Mouse (Mus musculus) embryonic facial prominence, embryonic 13.5 days (tissue): ENCODE results near the gene Npvf. TPM values are rescaled to one million over a fixed set of nuclear protein-coding genes. Genes with fewer than 3 reads are reported as not detected.
A peak's percentile ranks its signal among the peaks of the same experiment; 100 is the strongest.

Source experiments
- ATAC-seq: fragments of 200-750 bp; cut with Nextera tagmentation; 2 replicates; pipeline ENCODE4 v1.8.0; 2017; ENCODE audit warnings: low read depth; ENCODE audit not compliant: insufficient number of reproducible peaks, insufficient read depth, low FRiP score, low TSS enrichment
- H3K27ac ChIP-seq: fragments of 300-500 bp; sonication (generic); 2 replicates; pipeline ENCODE4 v1.5.1; 2015; ENCODE audit warnings: moderate library complexity, mild to moderate bottlenecking, inconsistent platforms
- H3K27me3 ChIP-seq: fragments of 300-500 bp; sonication (generic); 2 replicates; pipeline ENCODE4 v1.6.1; 2015; ENCODE audit warnings: mild to moderate bottlenecking, inconsistent platforms
- H3K36me3 ChIP-seq: fragments of 300-500 bp; sonication (generic); 2 replicates; pipeline ENCODE4 v1.6.1; 2015; ENCODE audit warnings: mild to moderate bottlenecking, inconsistent platforms
- H3K4me1 ChIP-seq: fragments of 300-500 bp; sonication (generic); 2 replicates; pipeline ENCODE4 v1.6.1; 2015; ENCODE audit warnings: inconsistent platforms
- H3K4me2 ChIP-seq: fragments of 300-500 bp; sonication (generic); 2 replicates; pipeline ENCODE4 v1.6.1; 2015; ENCODE audit warnings: moderate library complexity, mild to moderate bottlenecking, inconsistent platforms
- H3K4me3 ChIP-seq: fragments of 300-500 bp; sonication (generic); 2 replicates; pipeline ENCODE4 v1.5.1; 2015; ENCODE audit warnings: mild to moderate bottlenecking, inconsistent platforms
- H3K9ac ChIP-seq: fragments of 300-500 bp; sonication (generic); 2 replicates; pipeline ENCODE4 v1.6.1; 2015; ENCODE audit warnings: mild to moderate bottlenecking, inconsistent platforms
- H3K9me3 ChIP-seq: fragments of 300-500 bp; sonication (generic); 2 replicates; pipeline ENCODE4 v1.6.1; 2016; ENCODE audit warnings: inconsistent platforms
- WGBS: fragments of 180-500 bp; shearing (Covaris S2); methylation state at CpG from one replicate; pipeline ENCODE4 v1.1.7; 2015; ENCODE audit warnings: mixed read lengths; 5-methylcytosine and 5-hydroxymethylcytosine counted together
- polyA plus RNA-seq: library from polyadenylated mRNA; unstranded; fragments of >200 nt; fragmentation: Nextera tagmentation; extraction: Ambion mirVana; gene quantifications from 2 replicates; pipeline ENCODE4 v1.2.1, GENCODE M21; 2015

Gene Npvf
- not detected in 2 replicates for polyA plus RNA-seq

DNA sequence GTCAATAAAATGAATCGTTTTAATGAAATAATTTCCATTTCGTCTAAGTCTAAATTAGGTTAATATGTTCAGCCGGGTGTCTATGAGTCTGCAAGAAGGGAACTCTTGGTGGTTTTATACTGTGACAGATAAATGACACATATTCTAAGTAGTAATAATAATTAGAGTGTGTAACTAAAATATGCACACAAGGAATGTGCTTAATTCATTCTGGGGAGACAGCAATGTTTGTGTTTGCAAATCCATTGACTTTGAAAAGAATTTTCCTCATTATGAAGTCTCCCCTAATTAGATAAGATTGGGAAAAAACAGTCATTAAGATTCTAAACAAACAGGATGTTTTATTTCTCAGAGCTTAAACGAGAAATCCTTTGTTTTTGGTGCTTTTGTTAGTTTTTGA lies at the start of gene Npvf:
Gene Npvf (minus strand): TSS at position 84 of the 400 bp plus-strand sequence.
- WGBS: 57% methylated on average over 4 of the region's 4 CpGs
- no peak within 1 kb of the TSS for H3K27ac ChIP-seq
- H3K4me1 ChIP-seq: peaks cover 7% of the 10 kb centered on the region
- H3K4me3 ChIP-seq: no peak within 1 kb of the TSS
- no peaks in the 10 kb centered on the region for H3K27me3 ChIP-seq
- H3K36me3 ChIP-seq: no peaks in the 10 kb centered on the region
- ATAC-seq: no peak
- no peak within 1 kb of the TSS for H3K9ac ChIP-seq
- H3K9me3 ChIP-seq: no peaks in the 10 kb centered on the region
- no peak within 1 kb of the TSS for H3K4me2 ChIP-seq

DNA sequence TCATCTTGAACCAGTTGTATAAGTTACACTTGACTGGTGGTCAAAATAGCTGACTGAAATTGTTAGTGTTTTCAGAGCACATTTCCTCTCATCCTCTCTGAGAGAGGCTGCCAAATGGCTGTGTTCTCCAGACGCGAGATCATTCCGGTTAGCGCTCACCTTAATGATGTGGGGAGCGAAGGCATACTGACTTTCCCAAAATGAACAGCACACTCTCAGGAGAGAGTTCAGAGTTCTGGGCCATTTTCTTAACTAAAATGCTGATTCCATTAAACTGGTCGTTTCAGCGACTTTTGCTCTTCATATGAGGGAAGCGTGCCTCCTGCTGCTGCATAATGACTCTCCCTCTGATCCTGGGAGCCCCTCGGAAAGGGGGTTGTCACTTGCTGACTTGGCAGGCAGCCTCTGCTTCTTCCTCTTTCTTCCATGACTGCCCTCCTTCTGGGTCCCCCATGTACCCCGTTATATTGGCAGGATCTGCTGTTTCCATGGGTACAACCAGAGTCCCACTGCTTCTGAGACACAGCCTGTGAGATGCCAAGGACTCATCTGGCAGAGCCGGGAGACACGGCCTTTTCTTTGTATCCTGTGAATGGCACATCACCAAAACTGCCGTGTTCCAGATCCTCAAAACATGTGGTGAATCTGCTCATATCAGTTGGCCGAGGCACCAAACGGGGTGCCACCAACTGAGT lies 35.0 kb upstream of the Npvf start:
- no peak overlapping the region for H3K4me2 ChIP-seq
- H3K27me3 ChIP-seq: no peaks in the 10 kb centered on the region
- no peak overlapping the region for H3K9ac ChIP-seq
- peak overlapping the region; percentile 40; the same call in 1 of the 2 replicates for H3K27ac ChIP-seq
- H3K9me3 ChIP-seq: no peaks in the 10 kb centered on the region
- no peaks in the 10 kb centered on the region for H3K36me3 ChIP-seq
- no peak for ATAC-seq
- H3K4me1 ChIP-seq: peaks cover 24% of the 10 kb centered on the region
- WGBS: 63% methylated on average over 15 of the region's 15 CpGs
- H3K4me3 ChIP-seq: no peak overlapping the region

DNA sequence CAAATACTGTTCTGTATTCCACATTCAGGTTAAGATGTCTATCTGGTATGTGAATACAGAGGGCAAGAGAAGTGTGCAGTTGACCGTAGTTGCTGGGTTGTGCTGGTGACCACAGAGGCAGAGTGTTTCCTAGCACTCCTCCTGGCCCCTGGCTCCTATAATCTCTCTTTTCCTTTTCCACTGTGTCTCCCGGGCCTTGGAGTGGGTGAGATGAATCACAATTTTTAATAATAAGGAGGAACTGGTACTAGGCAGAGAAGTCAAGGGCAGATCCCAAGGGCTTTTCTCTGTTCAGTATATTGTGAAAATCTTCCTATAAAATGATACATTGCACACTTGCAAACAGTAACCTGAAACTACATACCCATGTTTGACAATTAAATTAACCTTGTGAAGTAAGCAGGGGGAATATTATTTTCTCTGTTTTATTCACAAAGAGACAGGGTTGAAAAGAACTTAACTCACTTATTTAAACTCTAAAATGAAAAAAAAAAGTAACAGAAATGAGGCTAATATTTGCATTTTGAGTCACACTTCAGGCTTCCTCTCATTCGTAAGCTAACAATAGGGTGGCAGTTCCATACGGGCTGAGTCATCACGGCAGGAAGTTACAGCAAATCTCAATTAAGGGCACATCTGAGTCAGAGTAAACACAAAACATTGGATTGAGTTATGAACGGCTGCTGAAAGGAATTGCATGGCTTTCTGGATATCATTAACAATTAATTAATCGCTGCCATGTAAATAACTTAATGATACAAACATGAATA lies 30.6 kb upstream of the Npvf start:
- Histone ChIP-seq H3K9ac (no peak overlapping the region), H3K4me3 (no peak overlapping the region), H3K4me2 (no peak overlapping the region), H3K4me1 (peaks cover 29% of the 10 kb centered on the region), H3K9me3 (no peaks in the 10 kb centered on the region), H3K27ac (no peak overlapping the region; the same call in 1 of the 2 replicates), H3K36me3 (no peaks in the 10 kb centered on the region), H3K27me3 (peaks cover 14% of the 10 kb centered on the region)
- 42% methylated on average over 7 of the region's 7 CpGs for WGBS
- no peak for ATAC-seq

DNA sequence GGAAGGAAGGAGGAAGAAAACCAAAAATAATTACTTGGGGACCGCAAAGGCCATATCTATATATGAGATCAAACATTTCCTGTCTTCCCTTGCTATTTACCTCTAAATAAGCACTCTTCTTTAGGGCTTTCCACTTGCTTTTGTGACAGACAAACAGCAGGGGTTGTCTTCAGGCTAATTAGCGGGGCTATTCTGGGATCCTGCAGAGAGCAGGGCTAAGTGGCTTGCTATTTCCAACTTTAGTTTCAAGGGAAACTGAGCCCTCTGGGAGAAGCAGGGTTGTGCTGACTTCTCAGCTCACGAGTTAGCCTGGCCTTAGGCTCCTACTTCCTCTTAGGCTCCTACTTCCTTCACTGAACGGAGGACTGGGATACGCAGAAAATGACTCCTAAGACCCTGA lies 27.3 kb upstream of the Npvf start:
- WGBS: 30% methylated on average over 5 of the region's 5 CpGs
- ATAC-seq: no peak

DNA sequence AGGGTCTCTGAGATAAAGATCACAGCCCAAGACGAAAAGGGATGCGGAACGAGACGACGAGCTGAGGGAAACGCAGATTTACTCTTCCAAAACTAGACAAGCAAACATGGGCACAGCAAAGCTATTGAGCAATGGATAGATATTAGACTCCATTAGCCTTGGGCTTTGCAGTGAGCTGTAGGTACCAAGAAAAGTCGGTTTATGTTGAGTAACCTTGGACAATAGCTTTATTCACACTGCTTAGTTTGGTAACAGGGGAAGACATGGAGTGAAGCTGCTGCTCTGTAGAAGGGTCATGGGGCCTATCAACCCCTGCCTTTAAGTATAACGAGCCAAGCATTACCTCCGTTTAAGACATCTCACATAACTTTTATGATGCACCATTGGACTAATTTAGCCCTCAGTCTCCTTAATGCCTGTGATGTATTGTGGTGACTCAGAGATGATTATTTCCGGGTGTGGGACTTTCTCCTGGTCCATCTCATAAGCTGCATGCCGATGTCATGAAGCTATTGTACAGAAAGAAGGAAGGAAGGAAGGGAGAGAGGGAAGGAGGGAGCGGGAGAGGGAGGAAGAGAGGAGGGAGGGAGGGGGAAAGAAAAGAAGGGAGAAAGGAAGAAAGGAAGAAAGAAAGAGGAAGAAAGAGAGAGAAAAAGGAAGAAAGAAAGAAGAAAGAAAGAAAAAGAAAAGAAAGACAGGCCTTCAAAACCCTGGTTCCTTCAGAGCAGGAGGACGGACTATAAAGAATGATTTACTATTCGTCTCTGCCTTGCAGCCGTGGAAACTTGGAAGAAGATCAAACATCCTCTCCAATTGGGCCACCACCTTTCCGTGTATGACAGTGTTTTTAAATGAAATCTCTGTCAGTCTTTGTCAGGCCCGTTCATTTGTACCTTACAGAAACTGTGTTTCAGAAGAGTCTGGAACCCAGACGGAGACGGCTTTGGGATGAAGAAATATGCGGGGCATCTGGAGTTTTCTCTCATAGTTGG lies 26.3 kb upstream of the Npvf start:
- H3K27me3 ChIP-seq: peaks cover 14% of the 10 kb centered on the region
- no peaks in the 10 kb centered on the region for H3K9me3 ChIP-seq
- H3K27ac ChIP-seq: no peak overlapping the region
- H3K36me3 ChIP-seq: no peaks in the 10 kb centered on the region
- peaks cover 20% of the 10 kb centered on the region for H3K4me1 ChIP-seq
- no peak overlapping the region for H3K4me2 ChIP-seq
- 57% methylated on average over 20 of the region's 20 CpGs for WGBS
- no peak for ATAC-seq
- no peak overlapping the region for H3K9ac ChIP-seq
- no peak overlapping the region for H3K4me3 ChIP-seq

More for the DNA sequence above, 27.3 kb upstream of the Npvf start:
- Histone ChIP-seq H3K4me1 (peaks cover 20% of the 10 kb centered on the region), H3K4me2 (no peak overlapping the region), H3K27ac (no peak overlapping the region; the same call in 1 of the 2 replicates), H3K9me3 (no peaks in the 10 kb centered on the region), H3K4me3 (no peak overlapping the region), H3K9ac (no peak overlapping the region), H3K27me3 (peaks cover 14% of the 10 kb centered on the region), H3K36me3 (no peaks in the 10 kb centered on the region)

DNA sequence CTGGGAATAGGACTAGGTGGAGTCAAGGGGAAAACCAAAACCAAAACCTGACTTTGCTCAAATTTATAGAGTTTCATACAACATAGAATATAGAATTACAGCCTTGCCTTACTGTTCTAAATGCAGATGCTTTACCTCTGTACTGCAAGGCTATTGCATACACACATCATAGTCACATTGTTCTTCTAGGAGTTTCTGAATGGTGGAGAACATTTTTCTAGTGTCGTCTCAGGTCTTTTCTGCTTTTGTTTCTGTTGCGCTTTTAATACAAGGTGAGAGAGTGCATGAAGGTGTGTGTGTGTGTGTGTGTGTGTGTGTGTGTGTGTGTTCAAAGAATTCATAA lies 25.2 kb upstream of the Npvf start:
- Histone ChIP-seq H3K36me3 (no peaks in the 10 kb centered on the region), H3K9me3 (no peaks in the 10 kb centered on the region), H3K27ac (no peak overlapping the region), H3K4me1 (peaks cover 12% of the 10 kb centered on the region), H3K4me2 (no peak overlapping the region), H3K27me3 (peaks cover 14% of the 10 kb centered on the region), H3K9ac (no peak overlapping the region), H3K4me3 (no peak overlapping the region)
- no peak for ATAC-seq
- WGBS: 86% methylated on average over 2 of the region's 2 CpGs

DNA sequence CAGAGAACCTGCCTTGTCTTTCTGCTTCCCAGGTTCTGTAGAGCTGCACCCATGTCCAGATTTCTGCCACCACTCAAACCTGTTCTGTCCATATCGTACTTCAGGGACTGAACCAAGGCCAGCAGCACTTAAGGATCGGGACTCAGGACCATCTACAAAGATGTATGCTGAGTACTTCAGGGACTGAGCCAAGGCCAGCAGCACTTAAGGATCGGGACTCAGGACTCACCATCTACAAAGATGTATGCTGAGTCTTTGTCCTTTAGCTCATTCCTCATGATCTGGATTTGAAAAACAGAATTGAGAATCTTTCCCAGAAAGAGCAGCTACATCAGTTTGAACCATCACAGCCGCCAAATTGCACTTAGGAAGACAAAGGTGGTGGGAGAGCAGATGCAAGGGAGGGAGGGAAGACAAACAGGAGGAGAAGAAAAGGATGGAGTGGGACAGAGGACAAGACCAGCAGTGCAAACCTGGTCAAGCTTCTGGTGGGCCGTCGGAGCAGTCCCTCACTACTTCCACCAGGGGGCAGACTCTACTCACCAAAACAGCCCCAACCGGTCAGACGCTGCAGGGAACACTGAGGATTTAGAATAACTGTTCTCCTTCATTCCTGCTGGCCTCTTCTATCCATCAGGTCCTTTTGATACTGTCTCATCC lies 24.7 kb upstream of the Npvf start:
- H3K27ac ChIP-seq: no peak overlapping the region
- no peak for ATAC-seq
- whole genome bisulfite sequencing: 30% methylated on average over 8 of the region's 8 CpGs

DNA sequence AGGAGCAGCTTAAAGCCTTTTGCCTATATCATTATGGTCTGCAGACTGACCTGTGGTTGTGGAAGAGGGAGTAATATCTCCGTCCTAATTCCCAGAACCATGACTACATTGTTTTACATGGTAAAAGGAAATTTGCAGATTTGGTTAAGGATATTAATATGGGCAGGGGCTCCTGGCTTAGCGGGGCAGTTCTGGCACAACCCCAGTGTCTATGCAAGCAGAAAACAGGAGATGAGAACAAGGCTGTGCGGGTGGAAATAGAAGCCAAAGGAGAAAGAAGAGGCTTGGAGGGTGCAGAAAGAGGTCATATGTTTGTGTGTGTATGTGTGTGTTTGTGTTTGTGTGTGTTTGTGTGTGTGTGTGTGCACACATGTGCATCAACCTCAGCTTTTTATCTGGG lies 17.0 kb upstream of the Npvf start:
- H3K4me2 ChIP-seq: no peak overlapping the region
- ATAC-seq: no peak
- 88% methylated on average over 3 of the region's 3 CpGs for WGBS

More for the DNA sequence above, 24.7 kb upstream of the Npvf start:
- Histone ChIP-seq H3K4me1 (peaks cover 12% of the 10 kb centered on the region), H3K36me3 (no peaks in the 10 kb centered on the region), H3K9ac (no peak overlapping the region), H3K4me2 (no peak overlapping the region), H3K4me3 (no peak overlapping the region), H3K9me3 (no peaks in the 10 kb centered on the region), H3K27me3 (peaks cover 14% of the 10 kb centered on the region)

DNA sequence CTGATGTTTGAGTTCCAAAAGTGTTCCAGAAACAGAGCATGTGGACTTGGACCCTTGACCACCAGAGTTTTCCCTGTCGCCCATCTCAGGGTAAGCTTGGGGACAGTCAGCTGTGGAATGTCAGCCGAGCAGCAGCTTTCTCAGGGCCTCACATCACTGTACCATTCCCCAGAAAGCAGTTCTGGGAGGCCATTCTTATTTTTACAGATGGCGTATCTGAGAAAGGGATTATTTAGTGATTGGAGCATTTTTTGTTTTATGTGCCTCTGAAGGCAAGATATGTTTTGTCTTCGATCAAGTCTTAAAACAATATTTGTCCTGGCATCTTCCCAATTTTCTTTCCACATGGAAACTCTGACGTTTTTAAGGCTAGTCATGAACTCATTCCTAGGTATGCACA lies 12.7 kb upstream of the Npvf start:
- Histone ChIP-seq H3K27me3 (no peaks in the 10 kb centered on the region), H3K4me3 (no peak overlapping the region), H3K27ac (0 out of 2 replicates have a peak overlapping the region, but pooled peaks have one; percentile 7), H3K9me3 (no peaks in the 10 kb centered on the region), H3K9ac (no peak overlapping the region), H3K4me2 (no peak overlapping the region), H3K36me3 (no peaks in the 10 kb centered on the region), H3K4me1 (peaks cover 15% of the 10 kb centered on the region)
- no peak for ATAC-seq
- 67% methylated on average over 5 of the region's 5 CpGs for WGBS

More for the DNA sequence above, 17.0 kb upstream of the Npvf start:
- H3K27me3 ChIP-seq: no peaks in the 10 kb centered on the region
- H3K4me1 ChIP-seq: peaks cover 11% of the 10 kb centered on the region; the same call in 1 of the 2 replicates
- no peak overlapping the region for H3K4me3 ChIP-seq
- no peaks in the 10 kb centered on the region for H3K36me3 ChIP-seq
- no peak overlapping the region for H3K27ac ChIP-seq
- H3K9ac ChIP-seq: no peak overlapping the region
- H3K9me3 ChIP-seq: no peaks in the 10 kb centered on the region

DNA sequence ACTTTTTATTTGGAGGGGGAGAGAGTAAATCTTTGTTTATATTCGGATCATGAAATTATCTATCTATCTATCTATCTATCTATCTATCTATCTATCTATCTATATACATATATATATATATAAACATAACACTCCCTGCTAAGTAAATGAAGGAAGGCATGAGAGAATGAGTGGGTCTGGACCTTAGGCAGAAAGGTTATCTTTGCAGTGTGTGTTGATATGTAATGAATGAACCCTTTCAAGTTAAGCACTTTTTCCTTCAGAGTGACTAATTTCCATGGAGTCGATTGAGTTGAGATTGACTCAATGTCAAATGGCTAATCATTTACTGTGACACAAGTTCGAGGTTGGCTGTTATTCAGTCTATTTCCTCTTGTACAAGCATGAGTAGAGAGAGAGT lies 10.8 kb upstream of the Npvf start:
- H3K4me2 ChIP-seq: no peak overlapping the region
- H3K4me3 ChIP-seq: no peak overlapping the region
- 80% methylated on average over 3 of the region's 3 CpGs for WGBS
- no peak overlapping the region for H3K9ac ChIP-seq
- H3K36me3 ChIP-seq: no peaks in the 10 kb centered on the region
- H3K27ac ChIP-seq: no peak overlapping the region
- H3K27me3 ChIP-seq: no peaks in the 10 kb centered on the region
- H3K9me3 ChIP-seq: no peaks in the 10 kb centered on the region
- ATAC-seq: no peak
- H3K4me1 ChIP-seq: peaks cover 15% of the 10 kb centered on the region

DNA sequence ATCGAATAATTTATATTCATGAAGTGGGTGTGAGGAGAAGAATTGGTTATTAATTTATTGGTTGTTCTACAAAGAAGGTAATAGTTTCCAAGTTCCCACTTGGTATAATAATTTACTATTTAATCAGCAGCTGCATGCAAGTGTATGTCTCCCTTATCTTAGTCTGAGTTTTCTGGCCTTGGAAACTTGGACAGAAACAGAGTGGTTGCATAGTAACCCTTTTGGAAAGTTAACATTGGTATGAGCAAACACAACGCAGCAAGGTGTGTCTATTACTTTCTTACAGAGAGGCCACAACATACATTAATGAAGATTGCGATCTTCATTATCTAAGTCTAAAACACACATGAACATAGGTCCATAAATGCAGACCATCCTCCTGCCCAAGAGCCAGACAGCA lies 10.0 kb upstream of the Npvf start:
- Histone ChIP-seq H3K36me3 (no peaks in the 10 kb centered on the region), H3K27me3 (no peaks in the 10 kb centered on the region), H3K4me2 (no peak overlapping the region), H3K4me3 (no peak overlapping the region), H3K9me3 (no peaks in the 10 kb centered on the region), H3K9ac (no peak overlapping the region), H3K27ac (no peak overlapping the region), H3K4me1 (peaks cover 17% of the 10 kb centered on the region)
- no peak for ATAC-seq
- 96% methylated on average over 3 of the region's 3 CpGs for WGBS
